Mouse (Mus musculus) splenic B cell, adult 2 months (primary cell): ENCODE measurements at regions not wholly inside any gene's neighbourhood (a gene's known extent, or its start where the extent isn't known, plus 50 kb on each side); places are given as distances from the start of the nearest gene placed in this dataset.
A peak's percentile ranks its signal among the peaks of the same experiment; 100 is the strongest.

Experiments used
- DNase-seq: peaks from one replicate; pipeline ENCODE4 v3.0.0-alpha.2; 2011; ENCODE audit warnings: low read depth, low spot score
- H3K27me3 ChIP-seq: 2 replicates; pipeline ENCODE4 v1.6.1; 2012; ENCODE audit warnings: mild to moderate bottlenecking, low read length, moderate library complexity, mixed read lengths; ENCODE audit not compliant: control insufficient read depth, poor library complexity, insufficient read depth, severe bottlenecking
- H3K36me3 ChIP-seq: 2 replicates; pipeline ENCODE4 v1.6.1; 2012; ENCODE audit warnings: mild to moderate bottlenecking, low read length, moderate library complexity, mixed read lengths; ENCODE audit not compliant: control insufficient read depth, poor library complexity, insufficient read depth, severe bottlenecking

GRCm38 (mm10) chr13:31681571-31681970, 56.0 kb downstream of the Foxf2 start:
- DNase-seq, result no peak
- no peaks in the 10 kb centered on the region for H3K36me3 ChIP-seq
- no peaks in the 10 kb centered on the region for H3K27me3 ChIP-seq

GRCm38 (mm10) chr13:31683311-31683710, 57.7 kb downstream of the Foxf2 start:
- no peak for DNase-seq
- Histone ChIP-seq H3K27me3 (no peaks in the 10 kb centered on the region), H3K36me3 (no peaks in the 10 kb centered on the region)

GRCm38 (mm10) chr13:31688531-31688930, 62.9 kb downstream of the Foxf2 start:
- no peak for DNase-seq
- no peaks in the 10 kb centered on the region for H3K36me3 ChIP-seq
- H3K27me3 ChIP-seq, result no peaks in the 10 kb centered on the region

GRCm38 (mm10) chr13:31689317-31689716, 63.7 kb downstream of the Foxf2 start:
- Histone ChIP-seq H3K36me3 (no peaks in the 10 kb centered on the region), H3K27me3 (no peaks in the 10 kb centered on the region)
- peak; percentile 23 for DNase-seq

- no peak for DNase-seq
- no peaks in the 10 kb centered on the region for H3K36me3 ChIP-seq
- H3K27me3 ChIP-seq, result no peaks in the 10 kb centered on the region
Observed at GRCm38 (mm10) chr13:31695725-31696124, 70.1 kb downstream of the Foxf2 start.

GRCm38 (mm10) chr13:31704199-31704598, 78.6 kb downstream of the Foxf2 start:
- no peaks in the 10 kb centered on the region for H3K27me3 ChIP-seq
- no peaks in the 10 kb centered on the region for H3K36me3 ChIP-seq
- no peak for DNase-seq

GRCm38 (mm10) chr13:31705406-31705805, 79.8 kb downstream of the Foxf2 start:
- H3K27me3 ChIP-seq, result no peaks in the 10 kb centered on the region
- peak; percentile 1 for DNase-seq
- H3K36me3 ChIP-seq, result no peaks in the 10 kb centered on the region

GRCm38 (mm10) chr13:31710681-31711080, 85.1 kb downstream of the Foxf2 start:
- Histone ChIP-seq H3K27me3 (no peaks in the 10 kb centered on the region), H3K36me3 (no peaks in the 10 kb centered on the region)
- DNase-seq, result no peak

GRCm38 (mm10) chr13:31715683-31716082, 90.1 kb downstream of the Foxf2 start:
- Histone ChIP-seq H3K27me3 (no peaks in the 10 kb centered on the region), H3K36me3 (no peaks in the 10 kb centered on the region)
- no peak for DNase-seq

- no peaks in the 10 kb centered on the region for H3K27me3 ChIP-seq
- no peak for DNase-seq
- no peaks in the 10 kb centered on the region for H3K36me3 ChIP-seq
Observed at GRCm38 (mm10) chr13:31716771-31717170, 89.7 kb upstream of the Foxc1 start.

GRCm38 (mm10) chr13:31720731-31721130, 85.7 kb upstream of the Foxc1 start:
- no peak for DNase-seq
- Histone ChIP-seq H3K27me3 (no peaks in the 10 kb centered on the region), H3K36me3 (no peaks in the 10 kb centered on the region)

GRCm38 (mm10) chr13:31728862-31729261, 77.6 kb upstream of the Foxc1 start:
- no peaks in the 10 kb centered on the region for H3K36me3 ChIP-seq
- no peaks in the 10 kb centered on the region for H3K27me3 ChIP-seq
- DNase-seq, result no peak

GRCm38 (mm10) chr13:31746276-31746675, 60.2 kb upstream of the Foxc1 start:
- no peak for DNase-seq
- Histone ChIP-seq H3K36me3 (no peaks in the 10 kb centered on the region), H3K27me3 (no peaks in the 10 kb centered on the region)
